Mouse (Mus musculus) kidney, embryonic 14.5 days (tissue): Measurements from ENCODE around the gene Lrrc3c. TPM values are rescaled to one million over a fixed set of nuclear protein-coding genes. Genes with fewer than 3 reads are reported as not detected.
"Not testable (repeated sequence)": the region's sequence is repeated elsewhere in the genome, so short reads cannot be mapped to it uniquely, and the experiment has no call there.

ENCODE experiments used
- ATAC-seq: fragments of 200-750 bp; cut with Nextera tagmentation; 2 replicates; pipeline ENCODE4 v1.8.0; 2017; ENCODE audit warnings: moderate number of reproducible peaks, mild to moderate bottlenecking, moderate TSS enrichment, moderate library complexity; ENCODE audit not compliant: low FRiP score, low TSS enrichment
- H3K27ac ChIP-seq: fragments of 300-500 bp; sonication (generic); 2 replicates; pipeline ENCODE4 v1.5.1; 2014; ENCODE audit warnings: low read depth, mild to moderate bottlenecking, low read length, moderate library complexity, mixed read lengths
- H3K27me3 ChIP-seq: fragments of 300-500 bp; sonication (generic); 2 replicates; pipeline ENCODE4 v1.6.1; 2014; ENCODE audit warnings: mild to moderate bottlenecking, low read length; ENCODE audit not compliant: control insufficient read depth, insufficient read depth
- H3K36me3 ChIP-seq: fragments of 300-500 bp; sonication (generic); 2 replicates; pipeline ENCODE4 v1.6.1; 2014; ENCODE audit warnings: low read length, mixed read lengths; ENCODE audit not compliant: control insufficient read depth, insufficient read depth
- H3K4me1 ChIP-seq: fragments of 300-500 bp; sonication (generic); 2 replicates; pipeline ENCODE4 v1.6.1; 2014; ENCODE audit warnings: low read length, mixed read lengths; ENCODE audit not compliant: control insufficient read depth, insufficient read depth
- H3K4me2 ChIP-seq: fragments of 300-500 bp; sonication (generic); replicated peaks from 2 replicates; pipeline ENCODE4 v1.6.1; 2014; ENCODE audit warnings: low read depth, mild to moderate bottlenecking, low read length
- H3K4me3 ChIP-seq: fragments of 300-500 bp; sonication (generic); 2 replicates; pipeline ENCODE4 v1.5.1; 2014; ENCODE audit warnings: mild to moderate bottlenecking, low read length
- H3K9ac ChIP-seq: fragments of 300-500 bp; sonication (generic); 2 replicates; pipeline ENCODE4 v1.6.1; 2014; ENCODE audit warnings: low read depth, mild to moderate bottlenecking, low read length, moderate library complexity
- H3K9me3 ChIP-seq: fragments of 300-500 bp; sonication (generic); 2 replicates; pipeline ENCODE4 v1.6.1; 2016; ENCODE audit warnings: low read length; ENCODE audit not compliant: control insufficient read depth
- WGBS: fragments of 180-500 bp; shearing (Covaris S2); extraction: QIAGEN DNeasy Blood & Tissue Kit; methylation state at CpG from one replicate; pipeline ENCODE4 v1.1.7; 2014; 5-methylcytosine and 5-hydroxymethylcytosine counted together
- polyA plus RNA-seq: library from polyadenylated mRNA; unstranded; fragments of >200 nt; fragmentation: Nextera tagmentation; extraction: Ambion mirVana; gene quantifications from 2 replicates; pipeline ENCODE4 v1.2.1, GENCODE M21; 2014

The Lrrc3c gene
- polyA plus RNA-seq, 1 experiment from 2014 or later = not detected

- 44% methylated on average over 10 of the region's 10 CpGs for WGBS
Observed at GRCm38 (mm10) chr11:98635312-98635970, 37.4 kb downstream of the Lrrc3c start.

DNA sequence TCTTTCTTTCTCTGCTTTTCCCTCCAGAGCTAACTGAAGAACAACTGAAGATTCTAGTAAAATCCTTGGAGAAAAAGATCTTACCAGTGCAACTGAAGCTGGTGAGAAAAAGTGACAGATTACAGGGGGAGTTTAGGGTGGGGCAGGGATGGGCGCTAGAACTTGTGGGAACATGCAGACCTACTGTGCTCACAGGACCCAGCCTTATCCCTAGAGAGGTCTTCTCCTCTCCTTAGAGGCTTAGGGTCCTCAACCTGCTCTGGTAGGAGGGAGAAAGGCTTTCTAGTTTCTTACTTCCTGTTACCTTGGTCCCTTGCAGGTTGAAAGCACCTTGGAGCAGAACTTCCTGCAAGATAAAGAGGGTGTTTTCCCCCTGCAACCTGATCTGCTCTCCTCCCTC is 39.4 kb downstream of the Lrrc3c start:
- no peak for ATAC-seq
- H3K9me3 ChIP-seq = no peaks in the 10 kb centered on the region

More at GRCm38 (mm10) chr11:98635312-98635970, 37.4 kb downstream of the Lrrc3c start:
- not testable (repeated sequence) for H3K9me3 ChIP-seq, H3K4me2 ChIP-seq, H3K9ac ChIP-seq, ATAC-seq, H3K4me1 ChIP-seq, H3K27ac ChIP-seq, H3K4me3 ChIP-seq, H3K27me3 ChIP-seq, H3K36me3 ChIP-seq

GRCm38 (mm10) chr11:98640091-98640490 is 42.0 kb downstream of the Lrrc3c start:
- Histone ChIP-seq H3K4me3 (no peak overlapping the region), H3K4me1 (no peaks in the 10 kb centered on the region), H3K36me3 (no peaks in the 10 kb centered on the region), H3K27me3 (no peaks in the 10 kb centered on the region), H3K9me3 (no peaks in the 10 kb centered on the region), H3K4me2 (no peak overlapping the region), H3K9ac (no peak overlapping the region), H3K27ac (no peak overlapping the region)
- ATAC-seq = no peak
- 56% methylated on average over 5 of the region's 5 CpGs for WGBS

More for the DNA sequence above, 39.4 kb downstream of the Lrrc3c start:
- Histone ChIP-seq H3K4me1 (no peaks in the 10 kb centered on the region), H3K36me3 (no peaks in the 10 kb centered on the region), H3K9ac (no peak overlapping the region), H3K4me3 (no peak overlapping the region), H3K27ac (no peak overlapping the region), H3K27me3 (no peaks in the 10 kb centered on the region), H3K4me2 (no peak overlapping the region)
- 62% methylated on average over 1 of the region's 1 CpGs for WGBS

GRCm38 (mm10) chr11:98644757-98645156 is 46.7 kb downstream of the Lrrc3c start:
- no peak overlapping the region for H3K4me2 ChIP-seq
- no peak for ATAC-seq
- no peaks in the 10 kb centered on the region for H3K27me3 ChIP-seq
- no peaks in the 10 kb centered on the region for H3K36me3 ChIP-seq
- no peak overlapping the region for H3K27ac ChIP-seq
- H3K4me1 ChIP-seq = no peaks in the 10 kb centered on the region
- WGBS = 80% methylated on average over 3 of the region's 3 CpGs
- H3K4me3 ChIP-seq = no peak overlapping the region
- H3K9me3 ChIP-seq = no peaks in the 10 kb centered on the region
- no peak overlapping the region for H3K9ac ChIP-seq

GRCm38 (mm10) chr11:98645946-98646345 is 47.9 kb downstream of the Lrrc3c start:
- no peaks in the 10 kb centered on the region for H3K36me3 ChIP-seq
- H3K27ac ChIP-seq = no peak overlapping the region
- H3K4me2 ChIP-seq = no peak overlapping the region
- ATAC-seq = no peak
- H3K4me3 ChIP-seq = no peak overlapping the region
- no peaks in the 10 kb centered on the region for H3K27me3 ChIP-seq
- 75% methylated on average over 2 of the region's 2 CpGs for WGBS
- H3K9me3 ChIP-seq = no peaks in the 10 kb centered on the region
- no peak overlapping the region for H3K9ac ChIP-seq
- no peaks in the 10 kb centered on the region for H3K4me1 ChIP-seq

DNA sequence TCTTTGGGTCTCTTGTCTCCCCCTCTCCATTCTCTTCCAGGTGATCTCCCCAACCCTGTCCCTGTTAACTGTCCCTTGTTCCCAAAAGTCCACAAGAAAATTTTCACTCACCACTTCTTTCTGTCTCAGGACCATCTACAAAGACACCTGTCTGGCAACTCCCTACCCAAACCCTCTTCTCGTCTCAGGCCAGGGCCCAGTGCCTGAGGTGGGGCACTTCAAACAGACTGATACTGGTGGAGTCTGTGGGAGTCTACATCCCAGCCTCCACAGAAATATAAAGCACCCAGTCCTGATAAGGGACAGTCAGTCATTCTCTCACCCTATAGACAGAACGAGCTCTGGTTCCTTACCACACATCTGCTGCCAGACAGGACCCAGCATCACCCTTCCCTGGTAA is 48.4 kb downstream of the Lrrc3c start, which contains the start of gene Gsdma2:
Gene Gsdma2, plus strand, starts transcription at position 301 of the 400 bp plus-strand sequence.
- no peaks in the 10 kb centered on the region for H3K9me3 ChIP-seq
- no peaks in the 10 kb centered on the region for H3K4me1 ChIP-seq
- no peaks in the 10 kb centered on the region for H3K27me3 ChIP-seq
- 63% methylated on average over 2 of the region's 2 CpGs for WGBS
- H3K36me3 ChIP-seq = no peaks in the 10 kb centered on the region
- no peak within 1 kb of the TSS for H3K9ac ChIP-seq
- H3K4me3 ChIP-seq = no peak within 1 kb of the TSS
- no peak within 1 kb of the TSS for H3K27ac ChIP-seq
- no peak within 1 kb of the TSS for H3K4me2 ChIP-seq
- ATAC-seq = no peak

Other genes starting within 250 kb of the Lrrc3c start
- gene Ppp1r1b, start 249.9 kb upstream of the Lrrc3c start, polyA plus RNA-seq = 0.87 and 1.7 TPM in 2 replicates
- 34.9 and 42.0 TPM in 2 replicates for gene Stard3, start 239.9 kb upstream of the Lrrc3c start, polyA plus RNA-seq
- gene Tcap, start 214.5 kb upstream of the Lrrc3c start, polyA plus RNA-seq = 1.3 and 2.3 TPM in 2 replicates
- 0.84 and 2.2 TPM in 2 replicates for gene Pnmt, start 211.8 kb upstream of the Lrrc3c start, polyA plus RNA-seq
- gene Pgap3, start 197.8 kb upstream of the Lrrc3c start, polyA plus RNA-seq = 10.7 and 14.8 TPM in 2 replicates
- 35.5 and 54.1 TPM in 2 replicates for gene Erbb2, start 185.8 kb upstream of the Lrrc3c start, polyA plus RNA-seq
- 83.8 and 101 TPM in 2 replicates for gene Mien1, start 159.3 kb upstream of the Lrrc3c start, polyA plus RNA-seq
- gene Grb7, start 151.9 kb upstream of the Lrrc3c start, polyA plus RNA-seq = 52.3 and 66.8 TPM in 2 replicates
- 0.26 and 0.73 TPM in 2 replicates for gene Ikzf3, start 52.3 kb upstream of the Lrrc3c start, polyA plus RNA-seq
- 0.30 and 0.61 TPM in 2 replicates for gene Zpbp2, start 47.2 kb upstream of the Lrrc3c start, polyA plus RNA-seq
- 7.1 and 26.6 TPM in 2 replicates for gene Ormdl3, start 10.9 kb upstream of the Lrrc3c start, polyA plus RNA-seq
- gene Gm12355, start 27.4 kb downstream of the Lrrc3c start, polyA plus RNA-seq = 0.60 and 1.2 TPM in 2 replicates
- not detected in 2 replicates for gene Gsdma3, start 28.1 kb downstream of the Lrrc3c start, polyA plus RNA-seq
- gene Gsdma2, start 48.5 kb downstream of the Lrrc3c start, polyA plus RNA-seq = not detected in 2 replicates
- 0.16 TPM in 1 of 2 replicates, not detected in the other for gene Gsdma, start 66.1 kb downstream of the Lrrc3c start, polyA plus RNA-seq
- 181 and 187 TPM in 2 replicates for gene Psmd3, start 84.3 kb downstream of the Lrrc3c start, polyA plus RNA-seq
- gene Csf3, start 103.0 kb downstream of the Lrrc3c start, polyA plus RNA-seq = not detected in 2 replicates
- gene Med24, start 131.1 kb downstream of the Lrrc3c start, polyA plus RNA-seq = 39.5 and 59.1 TPM in 2 replicates
- 28.0 and 31.8 TPM in 2 replicates for gene Thra, start 142.3 kb downstream of the Lrrc3c start, polyA plus RNA-seq
- gene Nr1d1, start 177.0 kb downstream of the Lrrc3c start, polyA plus RNA-seq = 1.6 and 2.6 TPM in 2 replicates
- 21.6 and 33.7 TPM in 2 replicates for gene Msl1, start 197.2 kb downstream of the Lrrc3c start, polyA plus RNA-seq
- gene Casc3, start 206.6 kb downstream of the Lrrc3c start, polyA plus RNA-seq = 28.1 and 43.1 TPM in 2 replicates
- 1.6 and 2.4 TPM in 2 replicates for gene Rapgefl1, start 238.5 kb downstream of the Lrrc3c start, polyA plus RNA-seq